Mouse (Mus musculus) layer of hippocampus, postnatal 10 days (tissue): ENCODE results near the gene BC051142. TPM values are rescaled to one million over a fixed set of nuclear protein-coding genes. Genes with fewer than 3 reads are reported as not detected.
"Not testable (repeated sequence)": the region's sequence is repeated elsewhere in the genome, so short reads cannot be mapped to it uniquely, and the experiment has no call there.

ENCODE experiments used
- DNase-seq, 2 experiments: peaks; one replicate each; pipeline ENCODE4 v3.0.0; 2021; ENCODE audit warnings: low spot score in 2 of 2
- total RNA-seq, 2 experiments: library from RNA; stranded (reverse); gene quantifications; 2 replicates each; pipeline ENCODE4 v1.2.3; 2021

BC051142 gene
- total RNA-seq, 2 experiments from 2014 or later: 7.1 to 8.6 TPM

DNA sequence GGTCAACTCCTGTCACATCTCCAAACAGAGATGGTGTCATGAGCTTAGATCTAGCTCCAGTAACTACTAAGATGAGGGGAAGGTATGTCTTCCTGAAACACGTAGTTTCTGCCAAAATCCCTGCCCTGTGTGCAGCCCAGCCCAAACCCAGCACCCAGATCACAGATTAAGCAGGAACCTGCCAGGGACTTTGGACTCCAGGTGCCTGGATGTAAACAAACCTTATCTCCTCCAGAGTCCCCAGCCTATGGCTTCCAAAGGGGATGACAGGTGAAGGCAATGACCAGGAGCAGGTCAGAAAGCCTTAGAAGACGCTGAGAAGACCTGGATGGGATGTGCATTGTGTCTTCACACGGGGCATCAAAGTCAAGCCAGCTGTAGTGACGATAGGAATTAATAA lies 99.1 kb downstream of the BC051142 start:
- not testable (repeated sequence) for DNase-seq

DNA sequence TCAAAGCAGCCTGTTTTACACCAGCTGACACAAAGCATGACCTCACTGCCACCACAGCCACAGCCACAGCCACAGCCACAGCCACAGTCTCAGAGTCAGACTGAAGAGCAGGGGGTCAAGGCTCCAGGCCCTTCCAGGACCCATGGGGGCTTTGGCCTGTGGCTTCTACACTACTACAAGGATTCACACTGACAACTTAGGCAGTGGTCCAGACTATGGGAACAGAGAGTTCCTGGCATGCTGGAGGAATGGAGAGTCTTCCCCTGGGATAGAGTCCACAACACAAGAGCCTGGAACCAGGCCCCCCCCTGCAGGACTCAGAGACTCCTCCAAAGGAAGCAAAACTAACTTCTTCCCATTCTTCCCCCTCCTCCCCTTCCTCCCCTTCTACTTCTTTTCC lies 109.0 kb downstream of the BC051142 start:
- no peak for DNase-seq

Other genes with a start within 250 kb of the BC051142 start
- gene H2-DMb1, start 245.7 kb upstream of the BC051142 start, total RNA-seq: under 1 TPM; 0.69 to 0.91 TPM
- 1 to 10 TPM; 5.1 to 5.2 TPM for gene Tap1, start 211.3 kb upstream of the BC051142 start, total RNA-seq
- 1 to 10 TPM; 1.4 to 1.9 TPM for gene Psmb9, start 211.1 kb upstream of the BC051142 start, total RNA-seq
- gene Psmb8, start 201.1 kb upstream of the BC051142 start, total RNA-seq: 1 to 10 TPM; 2.3 to 4.4 TPM
- gene Tap2, start 195.3 kb upstream of the BC051142 start, total RNA-seq: 1 to 10 TPM; 4.8 to 6.3 TPM
- under 1 TPM; 0.18 to 0.33 TPM for gene H2-Ob, start 159.9 kb upstream of the BC051142 start, total RNA-seq
- gene H2-Ab1, start 141.1 kb upstream of the BC051142 start, total RNA-seq: 1 to 10 TPM; 1.6 to 1.8 TPM
- gene H2-Aa, start 111.0 kb upstream of the BC051142 start, total RNA-seq: under 1 TPM; 0.64 to 0.69 TPM
- gene H2-Eb1, start 93.0 kb upstream of the BC051142 start, total RNA-seq: 1 to 10 TPM; 1.3 to 2.3 TPM
- gene H2-Eb2, start 73.2 kb upstream of the BC051142 start, total RNA-seq: not detected
- gene Btnl2, start 44.0 kb upstream of the BC051142 start, total RNA-seq: 1 to 10 TPM in 1 of 2 experiments, under 1 TPM in 1; 0.58 to 1.3 TPM
- gene Btnl1, start 21.7 kb upstream of the BC051142 start, total RNA-seq: not detected
- gene Btnl4, start 78.5 kb downstream of the BC051142 start, total RNA-seq: not detected
- not detected for gene Btnl6, start 118.5 kb downstream of the BC051142 start, total RNA-seq
- 10 to 100 TPM; 12.9 to 13.0 TPM for gene Notch4, start 165.4 kb downstream of the BC051142 start, total RNA-seq
- 1 to 10 TPM; 2.3 to 4.3 TPM for gene Gpsm3, start 191.0 kb downstream of the BC051142 start, total RNA-seq
- gene Pbx2, start 192.4 kb downstream of the BC051142 start, total RNA-seq: 10 to 100 TPM; 36.0 to 40.1 TPM
- 1 to 10 TPM; 1.2 to 2.4 TPM for gene Ager, start 199.0 kb downstream of the BC051142 start, total RNA-seq
- gene Rnf5, start 204.9 kb downstream of the BC051142 start, total RNA-seq: 100 to 1,000 TPM in 1 of 2 experiments, 10 to 100 TPM in 1; 96.4 to 102 TPM
- 100 to 1,000 TPM; 164 to 172 TPM for gene Agpat1, start 205.4 kb downstream of the BC051142 start, total RNA-seq
- 1 to 10 TPM; 6.0 to 7.0 TPM for gene Egfl8, start 217.2 kb downstream of the BC051142 start, total RNA-seq
- gene Ppt2, start 229.7 kb downstream of the BC051142 start, total RNA-seq: 10 to 100 TPM; 32.9 to 34.1 TPM
- 100 to 1,000 TPM; 231 to 238 TPM for gene Prrt1, start 230.7 kb downstream of the BC051142 start, total RNA-seq
- 10 to 100 TPM; 11.8 to 14.8 TPM for gene Fkbpl, start 245.9 kb downstream of the BC051142 start, total RNA-seq
- gene Atf6b, start 248.3 kb downstream of the BC051142 start, total RNA-seq: 10 to 100 TPM; 75.8 to 78.6 TPM